Mouse (Mus musculus) lung, embryonic 16.5 days (tissue): ENCODE results near the gene Mgst2. TPM values are rescaled to one million over a fixed set of nuclear protein-coding genes. Genes with fewer than 3 reads are reported as not detected.

Source experiments
- ATAC-seq: fragments of 200-750 bp; cut with Nextera tagmentation; 2 replicates; pipeline ENCODE4 v1.8.0; 2017; ENCODE audit warnings: low read depth, mild to moderate bottlenecking, moderate library complexity
- H3K27ac ChIP-seq: fragments of 300-500 bp; sonication (generic); 2 replicates; pipeline ENCODE4 v1.5.1; 2014; ENCODE audit warnings: mild to moderate bottlenecking, control low read depth, low read length
- H3K27me3 ChIP-seq: fragments of 300-500 bp; sonication (generic); 2 replicates; pipeline ENCODE4 v1.6.1; 2014; ENCODE audit warnings: low read depth, low read length, mixed read lengths; ENCODE audit not compliant: control insufficient read depth, insufficient read depth
- H3K36me3 ChIP-seq: fragments of 300-500 bp; sonication (generic); 2 replicates; pipeline ENCODE4 v1.6.1; 2014; ENCODE audit warnings: low read length; ENCODE audit not compliant: control insufficient read depth, insufficient read depth
- H3K4me1 ChIP-seq: fragments of 300-500 bp; sonication (generic); replicated peaks from 2 replicates; pipeline ENCODE4 v1.6.1; 2014; ENCODE audit warnings: low read length, mixed read lengths; ENCODE audit not compliant: control insufficient read depth, insufficient read depth
- H3K4me2 ChIP-seq: fragments of 300-500 bp; sonication (generic); 2 replicates; pipeline ENCODE4 v1.6.1; 2014; ENCODE audit warnings: low read depth, low read length, control low read depth
- H3K4me3 ChIP-seq: fragments of 300-500 bp; sonication (generic); 2 replicates; pipeline ENCODE4 v1.5.1; 2014; ENCODE audit warnings: mild to moderate bottlenecking, low read length, control low read depth
- H3K9ac ChIP-seq: fragments of 300-500 bp; sonication (generic); 2 replicates; pipeline ENCODE4 v1.6.1; 2014; ENCODE audit warnings: low read length, control low read depth
- H3K9me3 ChIP-seq: fragments of 300-500 bp; sonication (generic); 2 replicates; pipeline ENCODE4 v1.6.1; 2016; ENCODE audit warnings: low read length; ENCODE audit not compliant: control insufficient read depth
- WGBS: fragments of 180-500 bp; shearing (Covaris S2); extraction: QIAGEN DNeasy Blood & Tissue Kit; methylation state at CpG from one replicate; pipeline ENCODE4 v1.1.7; 2014; 5-methylcytosine and 5-hydroxymethylcytosine counted together
- polyA plus RNA-seq: library from polyadenylated mRNA; unstranded; fragments of >200 nt; fragmentation: Nextera tagmentation; extraction: Ambion mirVana; gene quantifications from 2 replicates; pipeline ENCODE4 v1.2.1, GENCODE M21; 2015

The Mgst2 gene
- polyA plus RNA-seq, 1 experiment from 2014 or later, result 5.4 TPM

DNA sequence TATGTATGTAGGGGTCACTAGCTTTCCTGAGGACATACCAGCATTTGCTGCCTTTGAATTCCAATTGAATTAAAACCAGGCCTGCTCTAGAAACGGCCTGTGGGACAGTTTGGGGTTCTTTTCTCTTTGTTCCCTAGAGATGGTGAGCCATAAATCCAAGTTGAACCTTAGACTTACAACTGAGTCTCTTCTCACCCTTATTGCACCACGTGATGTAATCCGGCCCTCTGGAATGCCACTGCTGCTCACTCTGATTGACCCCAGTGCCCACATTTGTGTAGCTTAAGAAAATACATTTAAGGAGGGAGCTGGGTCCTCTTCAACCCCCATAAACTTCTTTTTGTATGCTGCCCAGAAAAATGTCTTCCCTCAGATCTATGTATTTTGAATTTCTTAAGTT is 57.3 kb downstream of the Mgst2 start:
- H3K4me3 ChIP-seq, result no peak overlapping the region
- no peak overlapping the region for H3K27ac ChIP-seq
- no peak for ATAC-seq
- H3K4me2 ChIP-seq, result no peak overlapping the region
- no peaks in the 10 kb centered on the region for H3K27me3 ChIP-seq
- no peaks in the 10 kb centered on the region for H3K36me3 ChIP-seq
- 44% methylated on average over 3 of the region's 3 CpGs for WGBS
- no peaks in the 10 kb centered on the region for H3K9me3 ChIP-seq
- no peak overlapping the region for H3K9ac ChIP-seq
- peaks cover 37% of the 10 kb centered on the region for H3K4me1 ChIP-seq

DNA sequence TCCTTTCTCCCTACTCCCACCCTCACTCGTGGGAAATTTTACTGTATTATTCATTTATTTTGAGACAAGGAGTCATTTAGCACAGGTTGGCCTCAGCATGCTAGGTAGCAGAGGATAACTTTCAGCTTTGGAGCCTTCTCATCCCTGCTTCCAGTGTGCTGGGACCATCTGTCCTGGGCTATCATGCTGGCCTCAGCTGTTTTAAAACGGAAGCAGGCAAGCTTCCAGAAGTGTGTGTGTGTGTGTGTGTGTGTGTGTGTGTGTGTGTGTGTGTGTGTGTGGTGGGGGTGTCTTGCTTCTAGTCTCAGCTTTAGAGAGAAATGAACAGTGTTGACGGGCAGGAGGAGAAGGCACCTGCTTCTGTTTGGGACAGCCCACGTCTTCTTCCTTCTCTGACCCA is 57.7 kb downstream of the Mgst2 start:
- no peaks in the 10 kb centered on the region for H3K36me3 ChIP-seq

GRCm38 (mm10) chr3:51719373-51719772 is 59.2 kb downstream of the Mgst2 start:
- H3K9ac ChIP-seq, result no peak overlapping the region
- H3K4me3 ChIP-seq, result no peak overlapping the region
- no peaks in the 10 kb centered on the region for H3K36me3 ChIP-seq
- H3K27ac ChIP-seq, result peak overlapping the region; percentile 44
- H3K9me3 ChIP-seq, result no peaks in the 10 kb centered on the region
- ATAC-seq, result peak; percentile 79
- no peak overlapping the region for H3K4me2 ChIP-seq
- H3K27me3 ChIP-seq, result no peaks in the 10 kb centered on the region
- 39% methylated on average over 3 of the region's 3 CpGs for WGBS
- H3K4me1 ChIP-seq, result peaks cover 28% of the 10 kb centered on the region

More for the DNA sequence above, 57.7 kb downstream of the Mgst2 start:
- no peak overlapping the region for H3K27ac ChIP-seq
- H3K9me3 ChIP-seq, result no peaks in the 10 kb centered on the region
- H3K4me2 ChIP-seq, result no peak overlapping the region
- ATAC-seq, result peak; percentile 9; the same call in 1 of the 2 replicates
- H3K4me1 ChIP-seq, result peaks cover 33% of the 10 kb centered on the region
- no peaks in the 10 kb centered on the region for H3K27me3 ChIP-seq
- no peak overlapping the region for H3K4me3 ChIP-seq
- 52% methylated on average over 4 of the region's 4 CpGs for WGBS
- H3K9ac ChIP-seq, result no peak overlapping the region

- H3K4me1 ChIP-seq, result peaks cover 34% of the 10 kb centered on the region
- no peak overlapping the region for H3K9ac ChIP-seq
- no peak for ATAC-seq
- no peak overlapping the region for H3K4me2 ChIP-seq
- H3K27ac ChIP-seq, result peak overlapping the region; percentile 27; the same call in 1 of the 2 replicates
- no peaks in the 10 kb centered on the region for H3K36me3 ChIP-seq
- whole genome bisulfite sequencing, result 23% methylated on average over 1 of the region's 1 CpGs
- H3K27me3 ChIP-seq, result no peaks in the 10 kb centered on the region
- H3K4me3 ChIP-seq, result no peak overlapping the region
- no peaks in the 10 kb centered on the region for H3K9me3 ChIP-seq
Observed at GRCm38 (mm10) chr3:51719982-51720381, 59.8 kb downstream of the Mgst2 start.

DNA sequence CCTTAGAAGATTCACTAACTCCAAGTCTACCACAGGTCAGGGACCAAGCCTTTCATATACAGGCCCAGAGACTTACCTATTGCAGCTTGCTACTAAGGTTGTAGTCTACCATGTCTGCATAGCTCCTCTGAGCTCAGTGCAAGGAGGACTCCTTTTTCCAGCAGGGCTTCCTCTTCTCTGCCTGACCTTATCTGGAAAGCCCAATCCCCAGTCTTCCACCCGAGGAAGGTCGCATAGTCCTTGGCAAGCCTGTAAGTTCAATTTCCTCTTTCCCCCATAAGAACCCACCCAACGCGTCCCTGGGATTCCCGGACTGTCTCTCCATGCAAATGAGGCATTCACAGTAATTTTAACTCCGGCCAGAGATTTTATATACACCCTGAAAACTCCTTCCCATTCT is 66.1 kb downstream of the Mgst2 start:
- H3K4me1 ChIP-seq, result peaks cover 31% of the 10 kb centered on the region
- H3K4me3 ChIP-seq, result no peak overlapping the region
- H3K9me3 ChIP-seq, result no peaks in the 10 kb centered on the region
- no peak overlapping the region for H3K9ac ChIP-seq
- 63% methylated on average over 6 of the region's 6 CpGs for WGBS
- H3K36me3 ChIP-seq, result no peaks in the 10 kb centered on the region
- H3K27me3 ChIP-seq, result no peaks in the 10 kb centered on the region
- no peak overlapping the region; the same call in 1 of the 2 replicates for H3K27ac ChIP-seq
- H3K4me2 ChIP-seq, result no peak overlapping the region
- ATAC-seq, result no peak

DNA sequence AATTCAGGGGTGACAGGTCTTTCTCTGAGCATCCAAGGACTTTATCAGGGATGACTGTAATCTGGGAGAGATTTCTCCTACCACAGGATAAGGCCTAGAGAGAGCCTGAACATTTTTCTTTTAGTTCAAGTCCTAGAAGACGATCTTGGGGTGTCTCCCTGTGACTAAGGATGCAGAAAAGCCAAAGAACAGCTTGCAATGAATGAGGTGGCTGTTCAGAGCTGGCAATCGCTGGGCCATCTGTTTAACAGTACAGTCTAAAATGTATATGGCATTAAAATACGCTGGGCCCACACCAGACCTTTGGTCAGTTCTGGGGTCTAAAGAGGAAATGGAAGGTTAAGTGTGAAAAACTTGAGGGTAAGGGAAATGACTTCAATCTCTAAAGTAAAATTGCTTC is 67.3 kb downstream of the Mgst2 start:
- ATAC-seq, result no peak
- H3K27me3 ChIP-seq, result no peaks in the 10 kb centered on the region
- H3K4me2 ChIP-seq, result no peak overlapping the region
- 42% methylated on average over 3 of the region's 3 CpGs for WGBS
- peaks cover 34% of the 10 kb centered on the region for H3K4me1 ChIP-seq
- H3K36me3 ChIP-seq, result no peaks in the 10 kb centered on the region
- no peak overlapping the region for H3K4me3 ChIP-seq
- H3K27ac ChIP-seq, result peak overlapping the region; percentile 72
- H3K9ac ChIP-seq, result no peak overlapping the region
- no peaks in the 10 kb centered on the region for H3K9me3 ChIP-seq

DNA sequence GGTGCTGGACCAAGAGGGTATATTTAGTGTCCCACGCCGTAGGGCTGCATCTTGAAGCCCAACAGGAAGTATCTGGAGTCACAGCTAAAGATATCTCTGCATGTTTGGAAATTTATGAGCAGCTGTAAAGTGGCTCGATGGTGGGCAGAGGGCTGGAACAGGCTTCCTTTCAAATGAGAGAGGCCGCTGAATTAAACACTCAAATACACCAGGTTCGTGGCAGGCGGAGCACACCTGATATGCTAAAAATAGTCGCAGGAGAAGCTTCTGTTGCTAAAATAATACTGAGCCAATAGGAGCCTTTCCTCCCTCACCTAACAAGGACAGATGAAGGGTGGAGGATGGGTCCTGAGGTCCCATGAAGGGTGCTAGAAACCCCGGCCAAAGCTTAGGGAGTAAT is 67.8 kb downstream of the Mgst2 start:
- Histone ChIP-seq H3K9me3 (no peaks in the 10 kb centered on the region), H3K4me3 (no peak overlapping the region), H3K36me3 (no peaks in the 10 kb centered on the region), H3K27ac (peak overlapping the region; percentile 72), H3K27me3 (no peaks in the 10 kb centered on the region), H3K4me2 (peak overlapping the region; percentile 27; the same call in 1 of the 2 replicates), H3K4me1 (peaks cover 39% of the 10 kb centered on the region), H3K9ac (0 out of 2 replicates have a peak overlapping the region, but pooled peaks have one; percentile 35)
- 18% methylated on average over 8 of the region's 8 CpGs for WGBS
- peak; percentile 53 for ATAC-seq

GRCm38 (mm10) chr3:51728456-51728855 is 68.3 kb downstream of the Mgst2 start:
- no peaks in the 10 kb centered on the region for H3K36me3 ChIP-seq
- H3K27ac ChIP-seq, result peak overlapping the region; percentile 72
- no peaks in the 10 kb centered on the region for H3K9me3 ChIP-seq
- ATAC-seq, result peak; percentile 77
- peaks cover 40% of the 10 kb centered on the region for H3K4me1 ChIP-seq
- H3K9ac ChIP-seq, result no peak overlapping the region
- 23% methylated on average over 12 of the region's 12 CpGs for whole genome bisulfite sequencing
- H3K4me2 ChIP-seq, result peak overlapping the region; percentile 27; the same call in 1 of the 2 replicates
- no peaks in the 10 kb centered on the region for H3K27me3 ChIP-seq
- H3K4me3 ChIP-seq, result no peak overlapping the region

- Histone ChIP-seq H3K36me3 (no peaks in the 10 kb centered on the region), H3K4me2 (no peak overlapping the region), H3K27me3 (no peaks in the 10 kb centered on the region), H3K27ac (peak overlapping the region; percentile 72; the same call in 1 of the 2 replicates), H3K9me3 (no peaks in the 10 kb centered on the region), H3K4me3 (no peak overlapping the region), H3K9ac (no peak overlapping the region), H3K4me1 (peaks cover 36% of the 10 kb centered on the region)
- WGBS, result 75% methylated on average over 14 of the region's 14 CpGs
- ATAC-seq, result no peak
Observed at GRCm38 (mm10) chr3:51729109-51729918, 69.2 kb downstream of the Mgst2 start.
